Mouse (Mus musculus): ENCODE measurements around the gene Fcrla.
"Not testable (repeated sequence)": the region's sequence is repeated elsewhere in the genome, so short reads cannot be mapped to it uniquely, and the experiment has no call there.

Gene Fcrla

GRCm38 (mm10) chr1:170927378-170927777 is at the start of gene Fcrla:
Gene Fcrla, minus strand, starts transcription at chr1:170927583.
- ATAC-seq (ENCODE audit: insufficient number of reproducible peaks, low FRiP score, low TSS enrichment) = no peak

DNA sequence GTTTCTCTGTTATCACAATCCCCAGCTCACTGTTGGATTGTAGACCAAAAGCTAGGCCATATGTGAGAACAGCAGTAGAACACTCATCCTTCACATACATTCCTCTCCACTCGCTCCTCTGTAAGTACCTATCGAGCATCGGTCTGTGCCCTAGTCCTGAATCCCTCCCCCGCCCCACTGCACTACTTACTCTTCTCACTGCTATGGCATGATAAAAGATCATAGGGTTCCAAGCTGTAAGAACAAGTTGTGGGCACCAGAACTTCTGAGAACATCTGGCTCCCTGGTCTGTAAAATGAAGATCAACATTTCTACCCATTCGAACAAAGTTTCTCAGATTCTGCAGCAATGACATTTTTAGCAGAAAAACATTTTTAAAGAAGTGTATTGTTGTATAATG is 49.1 kb upstream of the Fcrla start, which contains the start of gene Fcgr2b:
Fcgr2b (minus strand) TSS at position 101 of the 400 bp plus-strand sequence.
- ATAC-seq (ENCODE audit: insufficient number of reproducible peaks, low FRiP score, low TSS enrichment) = no peak

DNA sequence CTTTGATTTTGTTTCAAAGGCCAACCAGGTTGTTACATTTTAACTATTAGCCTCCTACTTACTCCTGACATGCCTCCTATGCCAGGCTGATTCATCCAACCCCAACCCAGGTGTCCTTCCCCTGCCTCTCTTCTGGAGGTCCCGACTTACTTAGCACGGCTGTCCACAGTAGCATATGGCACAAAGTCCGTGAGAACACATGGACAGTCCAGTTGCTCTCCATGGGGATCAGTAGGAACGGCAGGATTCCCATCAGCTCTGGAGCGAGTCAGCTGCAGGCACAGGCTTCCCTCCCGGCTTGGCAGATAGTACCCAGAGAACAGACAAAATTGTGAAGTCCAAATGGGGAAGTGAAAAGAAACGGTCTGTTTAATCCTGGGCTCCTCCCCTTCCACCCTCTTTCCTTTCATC is 48.4 kb upstream of the Fcrla start:
- ATAC-seq (ENCODE audit: insufficient number of reproducible peaks, low FRiP score, low TSS enrichment) = peak; percentile 52; the same call in 1 of the 2 replicates

GRCm38 (mm10) chr1:170975350-170975749 is 48.0 kb upstream of the Fcrla start:
- not testable (repeated sequence) for ATAC-seq (ENCODE audit: insufficient number of reproducible peaks, low FRiP score, low TSS enrichment)

GRCm38 (mm10) chr1:170974736-170975135 is 47.4 kb upstream of the Fcrla start:
- ATAC-seq (ENCODE audit: insufficient number of reproducible peaks, low FRiP score, low TSS enrichment) = no peak

- ATAC-seq (ENCODE audit: insufficient number of reproducible peaks, low FRiP score, low TSS enrichment) = no peak
These were observed 46.8 kb upstream of the Fcrla start for GRCm38 (mm10) chr1:170974171-170974570.

DNA sequence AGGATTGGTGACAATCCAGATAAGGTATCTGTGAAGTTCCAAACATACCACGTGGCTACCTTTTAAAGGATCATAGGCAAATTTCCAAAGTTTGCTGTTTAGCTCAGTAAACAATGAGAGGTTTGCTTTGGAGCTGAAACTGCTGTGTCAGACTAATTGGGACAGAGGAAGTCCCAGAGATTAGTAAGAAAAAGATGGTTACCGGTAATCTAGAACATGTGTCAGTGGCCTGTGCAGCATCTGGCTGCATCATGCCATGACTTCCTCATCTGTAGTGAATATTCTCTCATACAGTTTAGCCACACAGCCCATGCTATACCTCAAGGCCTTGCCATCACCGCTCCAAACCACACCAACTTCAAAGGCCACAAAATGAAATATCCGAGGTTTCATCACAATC is 45.6 kb upstream of the Fcrla start:
- ATAC-seq (ENCODE audit: insufficient number of reproducible peaks, low FRiP score, low TSS enrichment) = no peak

- ATAC-seq (ENCODE audit: insufficient number of reproducible peaks, low FRiP score, low TSS enrichment) = no peak
These were observed 45.1 kb upstream of the Fcrla start for GRCm38 (mm10) chr1:170972494-170972893.

DNA sequence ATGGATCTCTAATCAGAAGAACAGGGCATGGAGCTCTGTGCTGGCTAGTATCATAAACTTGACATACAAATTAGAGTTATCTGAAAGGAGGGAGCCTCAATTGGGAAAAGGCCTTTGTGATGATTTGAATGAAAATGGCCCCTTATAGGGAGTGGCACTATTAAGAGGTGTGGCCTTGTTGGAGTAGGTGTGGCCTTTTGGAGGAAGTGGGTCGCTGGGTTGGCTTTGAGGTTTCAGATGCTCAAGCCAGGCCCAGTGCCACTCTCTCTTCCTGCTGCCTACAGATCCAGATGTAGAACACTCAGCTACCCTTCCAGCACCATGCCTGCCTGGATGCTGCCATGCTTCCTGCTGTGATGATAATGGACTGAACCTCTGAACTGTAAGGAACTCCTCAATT is 41.2 kb upstream of the Fcrla start:
- no peak for ATAC-seq (ENCODE audit: insufficient number of reproducible peaks, low FRiP score, low TSS enrichment)

GRCm38 (mm10) chr1:170967581-170967980 is 40.2 kb upstream of the Fcrla start:
- ATAC-seq (ENCODE audit: insufficient number of reproducible peaks, low FRiP score, low TSS enrichment) = no peak

DNA sequence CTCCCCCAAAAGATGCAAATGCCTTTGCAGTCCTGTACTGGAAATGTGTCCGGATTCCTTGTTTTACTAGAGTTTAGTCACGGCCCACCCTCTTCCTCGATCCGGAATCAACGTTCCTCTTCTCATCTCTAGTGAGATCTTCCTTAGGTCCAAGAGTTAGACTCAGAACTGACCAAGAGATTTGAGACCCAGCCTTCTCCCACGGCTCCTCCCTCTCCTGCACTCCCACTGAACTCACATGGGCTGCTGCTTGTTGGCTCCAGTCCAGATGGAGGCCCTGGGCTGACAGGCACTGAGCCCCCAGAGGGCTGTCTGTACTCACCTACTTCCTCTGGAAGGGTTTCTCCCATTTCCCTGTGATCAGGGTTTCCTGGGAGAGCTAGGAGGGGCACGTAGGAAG is 35.7 kb upstream of the Fcrla start:
- ATAC-seq (ENCODE audit: insufficient number of reproducible peaks, low FRiP score, low TSS enrichment) = no peak

- ATAC-seq (ENCODE audit: insufficient number of reproducible peaks, low FRiP score, low TSS enrichment) = no peak
These were observed 34.9 kb upstream of the Fcrla start for GRCm38 (mm10) chr1:170962301-170962700.

DNA sequence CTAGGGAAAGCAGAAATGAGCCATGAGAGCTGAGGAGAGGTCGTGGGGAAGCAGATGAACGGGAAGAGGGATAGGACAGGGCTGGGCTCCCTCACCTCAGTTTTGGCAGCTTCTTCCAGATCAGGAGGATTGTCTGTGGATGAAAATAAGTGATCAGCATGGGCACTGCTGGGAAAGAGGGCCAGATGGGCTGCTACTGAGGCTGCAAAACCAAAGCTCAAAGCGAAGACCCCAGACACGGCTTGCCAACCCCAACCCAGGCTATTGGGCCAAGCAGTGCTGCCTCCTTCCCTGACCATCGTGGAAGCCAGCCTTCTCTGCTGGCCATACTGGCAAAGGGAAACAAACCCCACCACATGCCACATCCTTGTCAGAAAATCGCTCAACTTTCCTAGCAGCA is 33.7 kb upstream of the Fcrla start:
- no peak for ATAC-seq (ENCODE audit: insufficient number of reproducible peaks, low FRiP score, low TSS enrichment)

- no peak for ATAC-seq (ENCODE audit: insufficient number of reproducible peaks, low FRiP score, low TSS enrichment)
These were observed 32.4 kb upstream of the Fcrla start for GRCm38 (mm10) chr1:170959791-170960190.

DNA sequence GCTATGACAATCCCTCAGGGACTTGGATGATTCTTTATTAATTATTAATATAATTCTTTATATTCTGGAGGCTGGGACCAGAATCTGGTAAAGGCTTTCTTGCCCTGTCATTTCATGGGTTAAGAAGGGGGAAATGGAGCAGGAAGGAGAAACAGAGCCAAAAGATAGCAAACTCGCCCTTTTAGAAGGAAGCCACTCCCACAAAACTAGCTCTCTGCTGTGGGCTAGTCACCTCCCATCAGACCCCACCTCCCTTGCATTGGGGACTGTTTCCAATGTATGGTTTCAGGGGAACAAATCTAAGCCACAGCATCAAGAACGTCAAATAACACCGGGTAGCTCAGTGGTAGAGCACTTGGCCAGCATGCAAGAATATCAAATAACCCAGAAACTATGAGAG is 30.8 kb upstream of the Fcrla start:
- ATAC-seq (ENCODE audit: insufficient number of reproducible peaks, low FRiP score, low TSS enrichment) = no peak

GRCm38 (mm10) chr1:170953192-170953591 is 25.8 kb upstream of the Fcrla start:
- no peak for ATAC-seq (ENCODE audit: insufficient number of reproducible peaks, low FRiP score, low TSS enrichment)

GRCm38 (mm10) chr1:170950772-170951171 is 23.4 kb upstream of the Fcrla start:
- no peak for ATAC-seq (ENCODE audit: insufficient number of reproducible peaks, low FRiP score, low TSS enrichment)

DNA sequence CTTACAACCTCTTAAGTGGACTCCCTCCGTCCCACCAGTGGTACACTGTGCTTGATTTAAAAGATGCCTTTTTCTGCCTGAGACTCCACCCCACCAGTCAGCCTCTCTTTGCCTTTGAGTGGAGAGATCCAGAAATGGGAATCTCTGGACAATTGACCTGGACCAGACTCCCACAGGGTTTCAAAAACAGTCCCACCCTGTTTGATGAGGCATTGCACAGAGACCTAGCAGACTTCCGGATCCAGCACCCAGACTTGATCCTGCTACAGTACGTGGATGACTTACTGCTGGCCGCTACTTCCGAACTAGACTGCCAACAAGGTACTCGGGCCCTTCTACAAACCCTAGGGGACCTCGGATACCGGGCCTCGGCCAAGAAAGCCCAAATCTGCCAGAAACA is 17.5 kb upstream of the Fcrla start:
- not testable (repeated sequence) for ATAC-seq (ENCODE audit: insufficient number of reproducible peaks, low FRiP score, low TSS enrichment)

DNA sequence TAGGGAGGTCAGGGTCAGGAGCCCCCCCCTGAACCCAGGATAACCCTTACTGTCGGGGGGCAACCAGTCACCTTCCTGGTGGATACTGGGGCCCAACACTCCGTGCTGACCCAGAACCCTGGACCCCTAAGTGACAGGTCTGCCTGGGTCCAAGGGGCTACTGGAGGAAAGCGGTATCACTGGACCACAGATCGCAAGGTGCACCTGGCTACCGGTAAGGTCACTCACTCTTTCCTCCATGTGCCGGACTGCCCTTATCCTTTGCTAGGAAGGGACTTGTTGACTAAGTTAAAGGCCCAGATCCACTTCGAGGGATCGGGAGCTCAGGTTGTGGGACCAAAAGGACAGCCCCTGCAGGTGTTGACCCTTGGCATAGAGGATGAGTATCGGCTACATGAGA is 16.8 kb upstream of the Fcrla start:
- not testable (repeated sequence) for ATAC-seq (ENCODE audit: insufficient number of reproducible peaks, low FRiP score, low TSS enrichment)

DNA sequence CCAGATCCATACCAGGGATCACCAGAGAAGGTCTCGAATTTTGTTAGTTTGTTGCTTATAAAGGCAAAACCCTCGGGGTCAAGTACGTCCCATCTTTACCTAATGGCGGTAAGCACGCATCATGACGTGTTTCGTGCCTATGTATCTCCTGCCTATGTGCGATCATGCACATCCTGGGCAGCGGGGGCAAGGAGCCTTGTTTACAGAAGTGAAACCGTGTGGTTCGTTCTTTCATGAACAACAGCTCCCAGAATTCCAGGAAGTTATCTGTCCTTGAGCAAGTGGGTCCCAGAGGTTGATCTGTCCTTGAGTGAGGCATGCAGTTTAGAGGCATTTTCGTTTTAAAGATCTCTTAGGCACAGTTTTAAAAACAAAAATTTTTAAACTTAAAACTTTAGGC is 11.9 kb upstream of the Fcrla start:
- ATAC-seq (ENCODE audit: insufficient number of reproducible peaks, low FRiP score, low TSS enrichment) = no peak

GRCm38 (mm10) chr1:170934383-170934782 is 7.0 kb upstream of the Fcrla start:
- no peak for ATAC-seq (ENCODE audit: insufficient number of reproducible peaks, low FRiP score, low TSS enrichment)

- ATAC-seq (ENCODE audit: insufficient number of reproducible peaks, low FRiP score, low TSS enrichment) = no peak
These were observed 6.6 kb upstream of the Fcrla start for GRCm38 (mm10) chr1:170933940-170934339.

- no peak for ATAC-seq (ENCODE audit: insufficient number of reproducible peaks, low FRiP score, low TSS enrichment)
These were observed 6.1 kb upstream of the Fcrla start for GRCm38 (mm10) chr1:170933386-170933920.
